Mouse (Mus musculus): Measurements from ENCODE around the gene Gpr171.
"Not testable (repeated sequence)": the region's sequence is repeated elsewhere in the genome, so short reads cannot be mapped to it uniquely, and the experiment has no call there.

Gpr171 gene

GRCm38 (mm10) chr3:59101218-59101986 lies at the start of gene Gpr171:
TSS of gene Gpr171 (minus strand) at chr3:59101821.
- DNase-seq, result no peak

- no peak for DNase-seq
Measured at GRCm38 (mm10) chr3:59150624-59151023, 49.0 kb upstream of the Gpr171 start.

GRCm38 (mm10) chr3:59149646-59150045 lies 48.0 kb upstream of the Gpr171 start:
- no peak for DNase-seq

- DNase-seq, result peak in 1 of 2 experiments; percentile 14
Measured at GRCm38 (mm10) chr3:59145194-59145593, 43.6 kb upstream of the Gpr171 start.

GRCm38 (mm10) chr3:59141507-59142305 lies 40.1 kb upstream of the Gpr171 start:
- no peak for DNase-seq

GRCm38 (mm10) chr3:59140941-59141340 lies 39.3 kb upstream of the Gpr171 start:
- not testable (repeated sequence) for DNase-seq

- DNase-seq, result no peak
Measured at GRCm38 (mm10) chr3:59140115-59140514, 38.5 kb upstream of the Gpr171 start.

GRCm38 (mm10) chr3:59139651-59140051 lies 38.0 kb upstream of the Gpr171 start:
- no peak for DNase-seq

- no peak for DNase-seq
Measured at GRCm38 (mm10) chr3:59138946-59139468, 37.4 kb upstream of the Gpr171 start.

- no peak for DNase-seq
Measured at GRCm38 (mm10) chr3:59135911-59136653, 34.5 kb upstream of the Gpr171 start.

- DNase-seq, result no peak
Measured at GRCm38 (mm10) chr3:59133189-59133588, 31.6 kb upstream of the Gpr171 start.

GRCm38 (mm10) chr3:59131966-59132365 lies 30.3 kb upstream of the Gpr171 start:
- no peak for DNase-seq

- no peak for DNase-seq
Measured at GRCm38 (mm10) chr3:59131081-59131480, 29.5 kb upstream of the Gpr171 start.

- DNase-seq, result peak; percentile 17 to 21
Measured at GRCm38 (mm10) chr3:59130431-59130830, 28.8 kb upstream of the Gpr171 start.

- no peak for DNase-seq
Measured at GRCm38 (mm10) chr3:59129547-59129946, 27.9 kb upstream of the Gpr171 start.

GRCm38 (mm10) chr3:59128681-59129080 lies 27.1 kb upstream of the Gpr171 start:
- DNase-seq, result no peak

- DNase-seq, result no peak
Measured at GRCm38 (mm10) chr3:59125783-59126555, 24.3 kb upstream of the Gpr171 start.

- DNase-seq, result no peak
Measured at GRCm38 (mm10) chr3:59125022-59125421, 23.4 kb upstream of the Gpr171 start.

GRCm38 (mm10) chr3:59121780-59122449 lies 20.3 kb upstream of the Gpr171 start:
- DNase-seq, result no peak

- DNase-seq, result no peak
Measured at GRCm38 (mm10) chr3:59121067-59121730, 19.6 kb upstream of the Gpr171 start.

- DNase-seq, result no peak
Measured at GRCm38 (mm10) chr3:59113973-59114517, 12.4 kb upstream of the Gpr171 start.
